ENCODE assay signal across 20 mouse cellular contexts in genomic region chr16:27530634-27531033, GRCm38 (mm10).
DNase-seq lines count a peak whose midpoint lies in the region; ATAC-seq and TF ChIP-seq lines count a peak whose summit lies in the region.
"Had no signal": no experiment of that assay in that cellular context is flagged by ENCODE, and none has a peak within 500 bp of the region (broad histone marks: within the 10 kb centered on the region; RNA-seq: fewer than 3 reads in every experiment).

No protein-coding gene starts in this region.

- no peaks in the 10 kb centered on the region for H3K79me2 ChIP-seq in CH12.LX (replicated peaks; ENCODE audit: control insufficient read depth, extremely low read depth, insufficient read depth, poor library complexity, severe bottlenecking)

- no peak for ATAC-seq in forebrain, embryonic 12.5 days (ENCODE audit: low FRiP score)
- ATAC-seq in heart, embryonic 11.5 days (replicated peaks; ENCODE audit: insufficient number of reproducible peaks, low FRiP score, low TSS enrichment), result no peak
- ATAC-seq: activated CD4-positive, CD25-positive, alpha-beta regulatory T cell, adult 4 months; CD4-positive, CD25-positive, alpha-beta regulatory T cell, adult 4 months; Patski had no signal

- no peak for TF ChIP-seq RAD21 in CH12.LX (IDR thresholded peaks at IDR 0.05; ENCODE audit: low read depth, low read length)

- H3K9me3 ChIP-seq in CH12.LX (replicated peaks; ENCODE audit: low read length) (no peaks in the 10 kb centered on the region), ES-E14 (ENCODE audit: control insufficient read depth, insufficient read depth, low read depth, low read length) (no peaks in the 10 kb centered on the region)
- H3K9me3 ChIP-seq in forebrain, embryonic 12.5 days, result no peaks in the 10 kb centered on the region
- no peaks in the 10 kb centered on the region for H3K9me3 ChIP-seq in heart, embryonic 11.5 days (replicated peaks; ENCODE audit: control insufficient read depth, low read length)
- H3K9me3 ChIP-seq: G1E had no signal

- in situ Hi-C loops in CH12.LX (cut with MboI; ENCODE audit: low pct_ligation_motif_present, low pct_unique_long_range_greater_than_20kb, low sequenced_read_pairs) (no loop called here), ES-E14 (cut with MboI; ENCODE audit: low sequenced_read_pairs in 2 of 2, unreplicated experiment in 2 of 2) (no loop called here)

- H3K4me3 ChIP-seq in CH12.LX (replicated peaks in 1 of 3; ENCODE audit: low read depth in 2 of 3, low read length in 2 of 3, poor library complexity in 1 of 3), result no peak overlapping the region
- no peak overlapping the region for H3K4me3 ChIP-seq in ES-E14 (ENCODE audit: insufficient read depth in 1 of 2, low read depth in 1 of 2, low read length in 2 of 2, poor library complexity in 1 of 2, severe bottlenecking in 1 of 2)
- H3K4me3 ChIP-seq in forebrain, embryonic 12.5 days (replicated peaks), result no peak overlapping the region
- H3K4me3 ChIP-seq in heart, embryonic 11.5 days (ENCODE audit: low read depth, low read length), result no peak overlapping the region

- no peak for TF ChIP-seq EP300 in CH12.LX (IDR thresholded peaks at IDR 0.05; ENCODE audit: low read length)

- H3K27me3 ChIP-seq in CH12.LX (replicated peaks), result no peaks in the 10 kb centered on the region
- no peaks in the 10 kb centered on the region for H3K27me3 ChIP-seq in forebrain, embryonic 12.5 days
- no peaks in the 10 kb centered on the region for H3K27me3 ChIP-seq in heart, embryonic 11.5 days (ENCODE audit: control insufficient read depth, insufficient read depth, low read length)

- TF ChIP-seq CTCF in CH12.LX (conservative IDR thresholded peaks at IDR 0.05 in 1 of 2, IDR thresholded peaks at IDR 0.05 in 1 of 2; ENCODE audit: low read depth in 2 of 2, low read length in 2 of 2), result no peak

- no peak overlapping the region for H3K4me2 ChIP-seq in CH12.LX (ENCODE audit: insufficient read depth, low read depth, poor library complexity, severe bottlenecking)
- H3K4me2 ChIP-seq in forebrain, embryonic 12.5 days, result no peak overlapping the region
- H3K4me2 ChIP-seq in heart, embryonic 11.5 days, result no peak overlapping the region

- dilution Hi-C loops in CH12.LX (cut with MboI; ENCODE audit: extremely low pct_ligation_motif_present, extremely low pct_unique_long_range_greater_than_20kb, low sequenced_read_pairs), result no loop called here

- H3K4me1 ChIP-seq in CH12.LX (ENCODE audit: control insufficient read depth in 1 of 2, insufficient read depth in 2 of 2), result no peaks in the 10 kb centered on the region
- no peaks in the 10 kb centered on the region for H3K4me1 ChIP-seq in ES-E14 (ENCODE audit: control insufficient read depth in 2 of 2, insufficient read depth in 2 of 2, low read length in 2 of 2, poor library complexity in 1 of 2)
- no peaks in the 10 kb centered on the region for H3K4me1 ChIP-seq in forebrain, embryonic 12.5 days
- no peaks in the 10 kb centered on the region for H3K4me1 ChIP-seq in heart, embryonic 11.5 days (ENCODE audit: control insufficient read depth, insufficient read depth, low read length)

- TF ChIP-seq POLR2A in CH12.LX (IDR thresholded peaks at IDR 0.05; ENCODE audit: low read depth, low read length), result no peak

- H3K9ac ChIP-seq in CH12.LX (ENCODE audit: insufficient read depth, low read depth) (no peak overlapping the region), ES-E14 (ENCODE audit: insufficient read depth, low read depth, low read length, poor library complexity, severe bottlenecking) (no peak overlapping the region)
- H3K9ac ChIP-seq in forebrain, embryonic 12.5 days, result no peak overlapping the region
- no peak overlapping the region for H3K9ac ChIP-seq in heart, embryonic 11.5 days (ENCODE audit: low read depth, low read length)

- WGBS in forebrain, embryonic 12.5 days, result 91% methylated on average over 4 of the region's 4 CpGs
- 85% methylated on average over 4 of the region's 4 CpGs for WGBS in heart, embryonic 11.5 days (ENCODE audit: insufficient replicate concordance)

- DNase-seq in CH12.LX (ENCODE audit: extremely low read depth), result no peak
- no peak for DNase-seq in ES-E14 (ENCODE audit: low read depth, low spot score)
- DNase-seq: adrenal gland, adult 2 months; adrenal gland, adult 8-10 months; adrenal gland, postnatal 10 days; adrenal gland, postnatal 14 days; adrenal gland, postnatal 25 days; adrenal gland, postnatal 36 days; B cell, adult 2 months; cerebellum, adult 11 months; cerebellum, adult 11-12 months; cerebellum, adult 18-20 months; cerebellum, adult 2 months; cerebellum, adult 8-10 months had no signal

- H3K36me3 ChIP-seq in CH12.LX (replicated peaks in 1 of 2; ENCODE audit: control insufficient read depth in 1 of 2, insufficient read depth in 1 of 2, low read length in 1 of 2), result no peaks in the 10 kb centered on the region
- no peaks in the 10 kb centered on the region for H3K36me3 ChIP-seq in ES-E14 (ENCODE audit: control insufficient read depth, insufficient read depth, low read length, poor library complexity, severe bottlenecking)
- no peaks in the 10 kb centered on the region for H3K36me3 ChIP-seq in forebrain, embryonic 12.5 days (replicated peaks)
- no peaks in the 10 kb centered on the region for H3K36me3 ChIP-seq in heart, embryonic 11.5 days (ENCODE audit: control insufficient read depth, insufficient read depth, low read length)
- H3K36me3 ChIP-seq: G1E had no signal

- H3K27ac ChIP-seq in CH12.LX (ENCODE audit: insufficient read depth, low read depth) (no peak overlapping the region), ES-E14 (ENCODE audit: insufficient read depth, low read depth, low read length, poor library complexity, severe bottlenecking) (no peak overlapping the region)
- H3K27ac ChIP-seq in forebrain, embryonic 12.5 days, result no peak overlapping the region
- H3K27ac ChIP-seq in heart, embryonic 11.5 days (ENCODE audit: low read depth, low read length), result no peak overlapping the region

TF ChIP-seq in CH12.LX, 34 proteins besides CTCF, POLR2A, EP300 and RAD21:
- peak; percentile 89 for TF ChIP-seq MAFK (IDR thresholded peaks at IDR 0.05; ENCODE audit: insufficient replicate concordance, low read length)
- no peak for TF ChIP-seq USF1 (IDR thresholded peaks at IDR 0.05; ENCODE audit: low read depth, low read length)
TF ChIP-seq in CH12.LX: peak in this region for 1.

TF ChIP-seq in ES-E14, 5 proteins besides CTCF, POLR2A, EP300 and RAD21:
- TF ChIP-seq CHD2 (IDR thresholded peaks at IDR 0.05; ENCODE audit: low read depth, low read length) (no peak), ZNF384 (IDR thresholded peaks at IDR 0.05; ENCODE audit: low read depth, low read length) (no peak), HCFC1 (IDR thresholded peaks at IDR 0.05; ENCODE audit: borderline replicate concordance, insufficient read depth, low read length) (no peak), ZC3H11A (IDR thresholded peaks at IDR 0.05; ENCODE audit: borderline replicate concordance, low read depth, low read length) (no peak), MAFK (IDR thresholded peaks at IDR 0.05; ENCODE audit: insufficient read depth, low read depth, low read length) (peak; percentile 78)
